Mouse (Mus musculus) kidney, adult 2 months (tissue): Measurements from ENCODE around the gene Reln.

ENCODE experiments used
- CTCF ChIP-seq: fragments of 200-500 bp; conservative IDR thresholded peaks from 2 replicates; pipeline ENCODE4 v1.5.1; 2011; ENCODE audit warnings: low read depth, mild to moderate bottlenecking, control low read depth, low read length, moderate library complexity, mixed read lengths; ENCODE audit not compliant: insufficient read depth, insufficient read length
- POLR2A ChIP-seq: fragments of 200-500 bp; IDR thresholded peaks from one replicate; pipeline ENCODE4 v1.6.1; 2011; ENCODE audit warnings: low read depth, low read length, control low read depth

DNA sequence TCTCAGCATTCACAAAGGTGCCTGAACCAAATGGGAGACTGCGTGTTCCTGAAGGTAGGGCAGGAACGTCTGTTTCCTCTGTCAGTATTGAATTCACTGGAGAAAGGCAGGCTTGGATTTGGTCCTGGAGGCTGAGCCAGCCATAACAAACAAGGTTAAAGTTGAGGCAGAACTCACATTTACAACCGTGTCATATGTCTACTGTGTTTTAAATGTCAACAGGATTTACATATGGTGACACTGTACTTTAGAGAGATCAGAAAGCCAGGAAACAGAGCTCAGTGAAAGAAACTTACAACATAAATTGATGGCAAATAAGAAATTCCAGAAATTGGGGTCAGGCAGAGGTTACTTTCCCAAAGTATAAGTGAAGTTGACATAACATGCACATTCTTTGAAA, 9.1 kb downstream of the Reln start:
- no peak for TF ChIP-seq CTCF
- no peak for TF ChIP-seq POLR2A
